Mouse (Mus musculus) T-helper 2 cell (primary cell): ENCODE measurements around the gene Vmn1r30.

Experiments used
- in situ Hi-C: fragments of 300-600 bp; cut with MboI, MseI; formaldehyde crosslinking; loops from one replicate; pipeline ENCODE4 v1.15.1; 2025; ENCODE audit warnings: high pct_unique_total_duplicates

The Vmn1r30 gene

DNA sequence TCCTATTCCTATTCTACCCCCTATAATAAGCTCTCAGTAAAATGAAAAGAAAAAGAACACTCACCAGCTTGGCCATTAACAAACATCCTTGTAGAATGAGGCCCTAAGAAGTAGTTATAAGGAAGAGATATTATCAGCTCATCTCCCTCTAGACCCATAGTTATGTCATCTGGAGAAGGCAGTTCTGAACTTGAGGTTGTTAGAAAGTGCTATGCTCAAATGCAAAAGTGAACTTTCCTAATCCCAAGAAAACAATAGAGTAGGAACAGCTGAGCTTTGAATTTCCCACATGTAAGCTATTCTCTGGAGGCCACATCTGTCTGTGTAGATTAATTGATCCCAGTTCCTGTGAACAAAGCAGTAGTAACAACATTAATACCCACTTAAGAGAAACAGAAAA is at the start of gene Vmn1r30:
Vmn1r30 (minus strand) TSS at position 101 of the 400 bp plus-strand sequence.
- in situ Hi-C loops = no loop called here

DNA sequence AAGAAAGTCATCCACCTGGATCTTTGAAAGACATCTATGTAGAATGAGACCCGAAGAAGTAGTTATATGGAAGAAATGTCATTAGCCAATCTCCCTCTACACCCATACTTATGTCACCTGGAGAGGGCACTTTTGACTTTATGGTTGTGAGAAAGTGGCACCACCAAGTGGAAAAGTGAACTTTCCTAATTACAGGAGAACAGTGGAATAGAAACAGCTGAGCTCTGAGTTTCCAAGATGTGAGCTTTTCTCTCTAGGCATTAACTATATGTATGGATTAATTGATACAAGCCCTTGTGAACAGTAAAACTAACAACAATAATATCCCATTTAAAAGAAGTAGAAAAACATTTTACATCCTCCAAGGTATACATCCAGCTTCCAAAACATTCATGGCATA is 32.0 kb upstream of the Vmn1r30 start, which contains the start of gene Vmn1r31:
Vmn1r31 (minus strand) TSS at position 101 of the 400 bp plus-strand sequence.
- in situ Hi-C loops = no loop called here
